Comparison of ENCODE assay signal across 19 mouse cellular contexts in genomic region chr4:151682831-151683488, GRCm38 (mm10).
DNase-seq lines count a peak whose midpoint lies in the region; ATAC-seq and TF ChIP-seq lines count a peak whose summit lies in the region.
"Had no signal": no experiment of that assay in that cellular context is flagged by ENCODE, and none has a peak within 500 bp of the region (broad histone marks: within the 10 kb centered on the region; RNA-seq: fewer than 3 reads in every experiment).

No protein-coding gene starts in this region.

- TF ChIP-seq EP300 in heart, adult 2 months (IDR thresholded peaks at IDR 0.05; ENCODE audit: insufficient read depth, low read depth, low read length), result no peak
- TF ChIP-seq EP300 in liver, embryonic 14.5 days (IDR thresholded peaks at IDR 0.05; ENCODE audit: low read depth), result no peak

- intact Hi-C loops in heart, adult 2 months (cut with DNase I), result loop anchor here (10.0 kb wide), 1 partner anchor 198 kb away; no protein-coding TSS in a partner anchor

- no peak for TF ChIP-seq POLR2A in heart, adult 2 months (IDR thresholded peaks at IDR 0.05; ENCODE audit: insufficient read depth, low read depth, low read length)

- H3K4me2 ChIP-seq in liver, embryonic 14.5 days (ENCODE audit: low read depth), result no peak overlapping the region
- no peak overlapping the region for H3K4me2 ChIP-seq in liver, embryonic 12.5 days
- H3K4me2 ChIP-seq: embryonic facial prominence, embryonic 13.5 days; heart, embryonic 13.5 days; hindbrain, embryonic 14.5 days; liver, embryonic 15.5 days; midbrain, embryonic 15.5 days had no signal

- no peaks in the 10 kb centered on the region for H3K36me3 ChIP-seq in heart, adult 2 months (ENCODE audit: control insufficient read depth, insufficient read depth, low read length)
- no peaks in the 10 kb centered on the region for H3K36me3 ChIP-seq in liver, embryonic 14.5 days (replicated peaks; ENCODE audit: control insufficient read depth, insufficient read depth, low read depth)
- no peaks in the 10 kb centered on the region for H3K36me3 ChIP-seq in liver, embryonic 12.5 days
- no peaks in the 10 kb centered on the region for H3K36me3 ChIP-seq in E14TG2a.4 (ENCODE audit: insufficient read depth, low read length)
- H3K36me3 ChIP-seq: embryonic facial prominence, embryonic 13.5 days; heart, embryonic 13.5 days; limb, embryonic 10.5 days; liver, embryonic 15.5 days; midbrain, embryonic 15.5 days had no signal

- no peaks in the 10 kb centered on the region for H3K27me3 ChIP-seq in heart, adult 2 months (ENCODE audit: control insufficient read depth, insufficient read depth, low read length)
- no peaks in the 10 kb centered on the region for H3K27me3 ChIP-seq in liver, embryonic 14.5 days (ENCODE audit: control insufficient read depth, insufficient read depth, low read length)
- no peaks in the 10 kb centered on the region for H3K27me3 ChIP-seq in liver, embryonic 12.5 days (replicated peaks)
- H3K27me3 ChIP-seq in E14TG2a.4 (ENCODE audit: insufficient read depth, low read length), result no peaks in the 10 kb centered on the region
- H3K27me3 ChIP-seq: CH12.LX; embryonic facial prominence, embryonic 13.5 days; heart, embryonic 13.5 days; liver, embryonic 15.5 days; midbrain, embryonic 15.5 days had no signal

- no peak for ATAC-seq in liver, embryonic 14.5 days (ENCODE audit: insufficient read depth)
- ATAC-seq in liver, embryonic 12.5 days, result no peak
- ATAC-seq: forebrain, embryonic 16.5 days; intestine, embryonic 16.5 days; midbrain, embryonic 15.5 days had no signal

- 77% methylated on average over 12 of the region's 12 CpGs for WGBS in heart, adult 2 months
- WGBS in liver, embryonic 14.5 days (ENCODE audit: insufficient replicate concordance), result 69% methylated on average over 12 of the region's 12 CpGs
- 67% methylated on average over 12 of the region's 12 CpGs for WGBS in liver, embryonic 12.5 days (ENCODE audit: insufficient replicate concordance)

- H3K4me1 ChIP-seq in heart, adult 2 months (ENCODE audit: control insufficient read depth, insufficient read depth, low read length), result no peaks in the 10 kb centered on the region
- no peaks in the 10 kb centered on the region for H3K4me1 ChIP-seq in liver, embryonic 14.5 days (replicated peaks; ENCODE audit: control insufficient read depth in 2 of 2, insufficient read depth in 2 of 2, low read length in 1 of 2)
- H3K4me1 ChIP-seq in liver, embryonic 12.5 days, result no peaks in the 10 kb centered on the region
- 0 out of 2 replicates have a peak, but pooled peaks cover 13% of the 10 kb centered on the region for H3K4me1 ChIP-seq in E14TG2a.4 (replicated peaks; ENCODE audit: low read depth, low read length)
- H3K4me1 ChIP-seq: embryonic facial prominence, embryonic 13.5 days; heart, embryonic 13.5 days; limb, embryonic 10.5 days; liver, embryonic 15.5 days had no signal

- H3K27ac ChIP-seq in heart, adult 2 months, result no peak overlapping the region
- H3K27ac ChIP-seq in liver, embryonic 14.5 days, result no peak overlapping the region
- no peak overlapping the region for H3K27ac ChIP-seq in liver, embryonic 12.5 days
- H3K27ac ChIP-seq: embryonic facial prominence, embryonic 13.5 days; heart, embryonic 13.5 days; hindbrain, embryonic 14.5 days; limb, embryonic 10.5 days; liver, embryonic 15.5 days; midbrain, embryonic 15.5 days had no signal

- DNase-seq in heart, adult 2 months, result no peak
- DNase-seq in heart, adult 18-20 months, result no peak
- no peak for DNase-seq in liver, embryonic 14.5 days (ENCODE audit: low read depth in 3 of 3, low spot score in 3 of 3)
- peak; percentile 44 for DNase-seq in ZHBTc4 (ENCODE audit: low read depth, low spot score)
- no peak for DNase-seq in ovary, postnatal 14 days (ENCODE audit: low spot score)
- DNase-seq: adrenal gland, postnatal 10 days; kidney, postnatal 10 days; lung, postnatal 10 days had no signal

- TF ChIP-seq CTCF in heart, adult 2 months (IDR thresholded peaks at IDR 0.05), result peak; percentile 43
- TF ChIP-seq CTCF in liver, embryonic 14.5 days (IDR thresholded peaks at IDR 0.05; ENCODE audit: low read depth), result peak; percentile 38
- peak; percentile 36 for TF ChIP-seq CTCF in E14TG2a.4 (conservative IDR thresholded peaks at IDR 0.05; ENCODE audit: low read length)

- no peaks in the 10 kb centered on the region for H3K9me3 ChIP-seq in liver, embryonic 14.5 days (ENCODE audit: control insufficient read depth, low read length)
- H3K9me3 ChIP-seq in liver, embryonic 12.5 days (replicated peaks), result 0 out of 2 replicates have a peak, but pooled peaks cover 6% of the 10 kb centered on the region
- H3K9me3 ChIP-seq in E14TG2a.4 (ENCODE audit: low read length), result peaks cover 6% of the 10 kb centered on the region; the same call in 1 of the 2 replicates
- H3K9me3 ChIP-seq: embryonic facial prominence, embryonic 13.5 days; heart, embryonic 13.5 days; limb, embryonic 10.5 days; midbrain, embryonic 15.5 days had no signal

- no peaks in the 10 kb centered on the region for H3K79me2 ChIP-seq in heart, adult 2 months (replicated peaks; ENCODE audit: control insufficient read depth, insufficient read depth, low read length)

- H3K9ac ChIP-seq in heart, adult 2 months (ENCODE audit: low read depth, low read length), result no peak overlapping the region
- no peak overlapping the region for H3K9ac ChIP-seq in liver, embryonic 14.5 days (replicated peaks)
- H3K9ac ChIP-seq in liver, embryonic 12.5 days, result no peak overlapping the region
- H3K9ac ChIP-seq: embryonic facial prominence, embryonic 13.5 days; heart, embryonic 13.5 days; hindbrain, embryonic 14.5 days; liver, embryonic 15.5 days; midbrain, embryonic 15.5 days had no signal

- H3K4me3 ChIP-seq in heart, adult 2 months, result no peak overlapping the region
- no peak overlapping the region for H3K4me3 ChIP-seq in liver, embryonic 14.5 days (ENCODE audit: insufficient read depth in 1 of 2, low read depth in 2 of 2, low read length in 2 of 2)
- H3K4me3 ChIP-seq in liver, embryonic 12.5 days, result no peak overlapping the region
- H3K4me3 ChIP-seq in E14TG2a.4 (replicated peaks; ENCODE audit: low read length), result no peak overlapping the region
- H3K4me3 ChIP-seq: embryonic facial prominence, embryonic 13.5 days; heart, embryonic 13.5 days; limb, embryonic 10.5 days; liver, embryonic 15.5 days; midbrain, embryonic 15.5 days had no signal
